Mouse (Mus musculus) lung, postnatal 10 days (tissue): Measurements from ENCODE around the gene Mapkapk2.

Experiments
- DNase-seq: peaks from one replicate; pipeline ENCODE4 v3.0.0; 2021

The Mapkapk2 gene

GRCm38 (mm10) chr1:131080686-131081085 is 16.9 kb downstream of the Mapkapk2 start:
- DNase-seq = no peak

- DNase-seq = peak; percentile 57
Measured at GRCm38 (mm10) chr1:131079762-131080161, 17.9 kb downstream of the Mapkapk2 start.

- DNase-seq = peak; percentile 76
Measured at GRCm38 (mm10) chr1:131078761-131079330, 18.8 kb downstream of the Mapkapk2 start.

GRCm38 (mm10) chr1:131075098-131075791 is 22.4 kb downstream of the Mapkapk2 start:
- no peak for DNase-seq

- no peak for DNase-seq
Measured at GRCm38 (mm10) chr1:131074524-131074938, 23.1 kb downstream of the Mapkapk2 start.

- DNase-seq = no peak
Measured at GRCm38 (mm10) chr1:131072376-131072990, 25.1 kb downstream of the Mapkapk2 start.

GRCm38 (mm10) chr1:131069010-131069409 is 28.6 kb downstream of the Mapkapk2 start:
- DNase-seq = no peak

GRCm38 (mm10) chr1:131068011-131068727 is 29.5 kb downstream of the Mapkapk2 start:
- no peak for DNase-seq

GRCm38 (mm10) chr1:131064202-131064601 is 33.4 kb downstream of the Mapkapk2 start:
- DNase-seq = no peak

GRCm38 (mm10) chr1:131062821-131063220 is 34.8 kb downstream of the Mapkapk2 start:
- DNase-seq = no peak

- DNase-seq = no peak
Measured at GRCm38 (mm10) chr1:131061740-131062254, 35.8 kb downstream of the Mapkapk2 start.

- DNase-seq = peak; percentile 61
Measured at GRCm38 (mm10) chr1:131060290-131061253, 37.1 kb downstream of the Mapkapk2 start.

- no peak for DNase-seq
Measured at GRCm38 (mm10) chr1:131059841-131060240, 37.8 kb downstream of the Mapkapk2 start.

GRCm38 (mm10) chr1:131059411-131059810 is 38.2 kb downstream of the Mapkapk2 start:
- no peak for DNase-seq

GRCm38 (mm10) chr1:131058431-131058830 is 39.2 kb downstream of the Mapkapk2 start:
- DNase-seq = no peak

GRCm38 (mm10) chr1:131054251-131054650 is 43.4 kb downstream of the Mapkapk2 start:
- DNase-seq = no peak

GRCm38 (mm10) chr1:131053656-131054055 is 44.0 kb downstream of the Mapkapk2 start:
- DNase-seq = no peak

GRCm38 (mm10) chr1:131053239-131053638 is 44.4 kb downstream of the Mapkapk2 start:
- peak; percentile 74 for DNase-seq

- DNase-seq = no peak
Measured at GRCm38 (mm10) chr1:131051073-131051472, 46.6 kb downstream of the Mapkapk2 start.

- DNase-seq = no peak
Measured at GRCm38 (mm10) chr1:131050617-131051016, 47.0 kb downstream of the Mapkapk2 start.

- DNase-seq = no peak
Measured at GRCm38 (mm10) chr1:131050011-131050410, 47.6 kb downstream of the Mapkapk2 start.

- no peak for DNase-seq
Measured at GRCm38 (mm10) chr1:131049361-131049806, 48.2 kb downstream of the Mapkapk2 start.
